Mouse (Mus musculus) testis, adult 2 months (tissue): Measurements from ENCODE around the gene Gm21973. TPM values are rescaled to one million over a fixed set of nuclear protein-coding genes. Genes with fewer than 3 reads are reported as not detected.

Source experiments
- H3K27ac ChIP-seq: fragments of 200-500 bp; 2 replicates; pipeline ENCODE4 v1.5.1; 2012; ENCODE audit warnings: low read depth, low read length; ENCODE audit not compliant: control insufficient read depth, insufficient read depth
- H3K27me3 ChIP-seq: fragments of 200-500 bp; 2 replicates; pipeline ENCODE4 v1.6.1; 2012; ENCODE audit warnings: mild to moderate bottlenecking, low read length, moderate library complexity; ENCODE audit not compliant: control insufficient read depth, insufficient read depth
- H3K36me3 ChIP-seq: fragments of 200-500 bp; 2 replicates; pipeline ENCODE4 v1.6.1; 2012; ENCODE audit warnings: mild to moderate bottlenecking, low read length; ENCODE audit not compliant: control insufficient read depth, insufficient read depth
- H3K4me1 ChIP-seq: fragments of 200-500 bp; 2 replicates; pipeline ENCODE4 v1.6.1; 2012; ENCODE audit warnings: low read length; ENCODE audit not compliant: control insufficient read depth, insufficient read depth
- H3K4me3 ChIP-seq: fragments of 200-500 bp; 2 replicates; pipeline ENCODE4 v1.5.1; 2012; ENCODE audit warnings: low read depth, mild to moderate bottlenecking, low read length, moderate library complexity, mixed read lengths; ENCODE audit not compliant: control insufficient read depth
- CTCF ChIP-seq: fragments of 200-500 bp; IDR thresholded peaks from 2 replicates; pipeline ENCODE4 v1.5.1; 2012; ENCODE audit warnings: low read depth, mild to moderate bottlenecking, inconsistent platforms, low read length, moderate library complexity; ENCODE audit not compliant: control insufficient read depth, insufficient read depth, insufficient replicate concordance
- POLR2A ChIP-seq: fragments of 200-500 bp; IDR thresholded peaks from 2 replicates; pipeline ENCODE4 v1.6.1; 2012; ENCODE audit warnings: low read depth, mild to moderate bottlenecking, inconsistent platforms, low read length, moderate library complexity; ENCODE audit not compliant: control insufficient read depth
- polyA plus RNA-seq: library from polyadenylated mRNA; depleted of rRNA; stranded (reverse); fragments of >200 nt; gene quantifications from 2 replicates; pipeline ENCODE4 v1.2.3, GENCODE M21; 2012; rRNA removed

The Gm21973 gene
- polyA plus RNA-seq, 1 experiment: not detected

DNA sequence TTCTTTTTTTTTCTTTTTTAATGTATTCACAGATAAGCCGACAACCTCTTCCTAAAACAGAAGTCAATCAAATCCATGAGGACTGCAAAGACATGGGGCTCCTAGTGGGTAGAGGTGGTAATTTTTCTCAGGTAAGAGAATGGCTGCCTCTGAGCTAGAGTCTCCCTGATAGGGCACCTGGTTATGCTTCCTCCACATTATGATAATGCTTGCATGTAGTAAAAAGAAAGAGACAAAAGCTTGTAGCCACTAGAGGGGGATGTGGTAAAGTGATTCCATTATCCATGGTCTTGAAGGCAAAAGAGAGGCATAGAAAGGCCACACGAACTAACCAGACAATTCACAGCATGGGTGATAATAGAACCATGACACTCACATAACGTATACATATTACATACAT, 75.2 kb downstream of the Gm21973 start:
- H3K27me3 ChIP-seq: no peaks in the 10 kb centered on the region
- no peaks in the 10 kb centered on the region for H3K4me1 ChIP-seq
- no peak overlapping the region for H3K27ac ChIP-seq
- no peaks in the 10 kb centered on the region for H3K36me3 ChIP-seq
- no peak for TF ChIP-seq POLR2A
- no peak for TF ChIP-seq CTCF
- no peak overlapping the region for H3K4me3 ChIP-seq

DNA sequence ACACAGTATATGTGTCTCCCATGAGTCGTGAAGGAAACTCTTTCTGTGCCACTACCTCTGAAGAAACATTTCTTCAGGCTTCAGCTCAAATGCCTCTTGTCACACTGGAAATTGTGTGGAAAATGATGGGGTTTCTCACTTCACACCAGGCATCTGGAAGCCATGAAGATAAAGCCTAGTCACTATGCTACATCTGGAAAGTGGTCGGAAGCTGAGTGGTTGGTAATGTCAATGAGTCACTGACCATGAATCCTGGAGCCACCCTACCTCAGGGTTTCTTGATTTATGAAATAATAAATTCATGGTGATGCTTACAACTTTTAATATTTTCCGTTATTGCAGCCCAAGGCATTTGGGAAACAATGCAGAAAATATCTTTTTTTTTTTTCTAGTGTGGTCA, 84.7 kb downstream of the Gm21973 start:
- Histone ChIP-seq H3K4me3 (no peak overlapping the region), H3K27me3 (no peaks in the 10 kb centered on the region)
- TF ChIP-seq CTCF (no peak), POLR2A (no peak)

DNA sequence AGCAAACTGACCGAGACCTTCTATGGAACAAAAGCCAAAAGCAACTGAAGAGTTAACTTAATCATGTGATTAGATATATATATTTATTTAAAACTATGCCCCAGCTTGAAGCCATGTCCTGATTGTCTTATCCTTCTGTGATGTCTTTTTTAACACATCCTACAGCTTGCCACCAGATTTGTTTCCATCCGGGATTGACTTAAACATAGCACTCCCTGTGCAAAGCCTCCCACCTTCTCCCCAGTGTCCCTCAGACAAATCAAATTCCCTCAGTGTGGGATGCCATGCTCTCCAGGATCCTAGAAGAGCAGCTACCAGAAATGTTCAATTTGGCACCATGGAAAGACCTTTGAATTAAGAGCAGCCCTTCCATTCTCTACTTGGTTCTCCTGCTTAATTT, 85.7 kb downstream of the Gm21973 start:
- TF ChIP-seq POLR2A: no peak
- TF ChIP-seq CTCF: no peak
- no peaks in the 10 kb centered on the region for H3K4me1 ChIP-seq
- no peaks in the 10 kb centered on the region for H3K36me3 ChIP-seq
- H3K27me3 ChIP-seq: no peaks in the 10 kb centered on the region
- no peak overlapping the region for H3K27ac ChIP-seq
- H3K4me3 ChIP-seq: no peak overlapping the region

More for the DNA sequence above, 84.7 kb downstream of the Gm21973 start:
- Histone ChIP-seq H3K27ac (no peak overlapping the region), H3K36me3 (no peaks in the 10 kb centered on the region), H3K4me1 (no peaks in the 10 kb centered on the region)

DNA sequence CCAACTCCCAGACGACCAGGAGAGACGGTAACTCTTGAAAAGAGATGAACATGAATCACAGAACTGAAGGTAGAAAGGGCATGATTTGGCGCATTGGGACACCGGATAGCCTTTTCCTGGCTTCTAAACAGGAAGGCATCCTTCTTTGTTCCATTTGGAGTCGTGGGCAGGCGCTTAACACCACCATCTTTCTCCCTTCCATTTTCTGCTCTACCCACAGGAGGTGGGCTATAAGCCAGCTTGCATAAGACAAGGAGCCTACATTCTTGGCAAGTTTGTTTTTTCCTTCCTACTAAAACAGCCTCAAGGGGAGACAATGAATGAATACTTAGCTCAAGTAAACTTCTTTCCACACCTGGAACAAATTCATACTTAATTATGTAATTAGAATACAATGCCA, 88.5 kb downstream of the Gm21973 start:
- H3K4me3 ChIP-seq: no peak overlapping the region
- H3K36me3 ChIP-seq: no peaks in the 10 kb centered on the region
- H3K4me1 ChIP-seq: no peaks in the 10 kb centered on the region
- no peak for TF ChIP-seq POLR2A
- no peak for TF ChIP-seq CTCF
- no peaks in the 10 kb centered on the region for H3K27me3 ChIP-seq
- no peak overlapping the region for H3K27ac ChIP-seq

DNA sequence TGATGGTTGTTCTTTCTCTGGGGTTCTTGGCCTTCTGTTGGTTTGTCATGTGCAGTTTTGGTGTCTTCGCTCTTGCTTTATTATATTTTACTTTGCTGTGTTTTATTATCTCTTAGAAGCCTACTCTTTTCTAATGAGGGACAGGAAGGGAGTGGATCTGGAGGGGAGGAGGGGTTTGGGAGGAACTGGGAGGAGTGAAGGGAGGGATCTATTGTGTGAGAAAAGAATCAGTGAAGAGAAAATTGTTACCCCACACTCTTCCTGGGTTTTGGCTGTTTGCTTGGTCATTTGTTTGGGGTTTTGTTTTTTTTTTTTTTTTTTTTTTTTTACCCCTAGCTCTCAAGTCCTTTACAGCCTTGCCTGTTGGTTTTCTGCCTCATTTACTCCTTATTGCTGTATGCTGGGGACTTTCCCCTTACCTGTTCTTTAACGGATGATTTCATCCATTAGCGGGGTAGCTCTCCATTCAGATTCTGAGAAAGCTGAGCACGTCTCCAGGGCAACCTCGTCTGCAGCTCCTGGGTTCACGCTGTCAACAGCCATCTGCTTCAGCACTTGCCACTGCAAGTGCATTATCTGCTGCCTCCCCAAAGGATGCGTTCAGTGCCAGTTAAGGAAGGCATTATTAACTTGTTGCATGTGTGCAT, 96.1 kb downstream of the Gm21973 start:
- Histone ChIP-seq H3K4me3 (no peak overlapping the region), H3K36me3 (no peaks in the 10 kb centered on the region), H3K27ac (no peak overlapping the region), H3K27me3 (no peaks in the 10 kb centered on the region), H3K4me1 (no peaks in the 10 kb centered on the region)
- no peak for TF ChIP-seq POLR2A
- no peak for TF ChIP-seq CTCF

DNA sequence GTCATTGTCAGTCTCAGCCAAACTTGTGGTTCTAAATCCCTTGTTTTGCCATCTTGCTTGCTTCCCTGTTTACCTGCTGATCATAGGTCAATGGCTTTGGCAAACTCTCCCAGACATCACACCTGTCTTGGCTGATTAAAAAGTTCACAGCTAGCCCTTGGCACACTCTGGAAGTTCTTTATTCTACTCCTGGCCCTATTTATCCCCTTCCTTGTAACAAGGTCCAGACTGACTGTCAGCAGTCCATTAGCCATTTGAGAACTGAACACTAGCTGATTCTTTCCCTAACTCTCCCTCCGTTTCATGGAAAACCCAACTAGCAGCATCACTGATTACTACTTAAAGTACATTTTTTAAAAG, 96.6 kb downstream of the Gm21973 start:
- Histone ChIP-seq H3K27me3 (no peaks in the 10 kb centered on the region), H3K27ac (no peak overlapping the region), H3K4me3 (no peak overlapping the region), H3K4me1 (no peaks in the 10 kb centered on the region), H3K36me3 (no peaks in the 10 kb centered on the region)
- TF ChIP-seq CTCF: no peak
- TF ChIP-seq POLR2A: no peak

Other genes starting within 250 kb of the Gm21973 start
- gene Prlr, start 148.1 kb upstream of the Gm21973 start, polyA plus RNA-seq: 2.7 and 4.2 TPM in 2 replicates
- 0.07 TPM in 1 of 2 replicates, not detected in the other for gene Agxt2, start 33.2 kb downstream of the Gm21973 start, polyA plus RNA-seq
- 12.1 and 14.0 TPM in 2 replicates for gene Dnajc21, start 145.1 kb downstream of the Gm21973 start, polyA plus RNA-seq
- gene Brix1, start 160.6 kb downstream of the Gm21973 start, polyA plus RNA-seq: 3.2 and 4.1 TPM in 2 replicates
- 9.2 and 10.6 TPM in 2 replicates for gene Rad1, start 160.6 kb downstream of the Gm21973 start, polyA plus RNA-seq
- gene Ttc23l, start 233.3 kb downstream of the Gm21973 start, polyA plus RNA-seq: 125 and 138 TPM in 2 replicates